Mouse (Mus musculus) neural tube, postnatal 0 days (tissue): ENCODE data around the gene Slc40a1. TPM values are rescaled to one million over a fixed set of nuclear protein-coding genes. Genes with fewer than 3 reads are reported as not detected.

Experiments
- polyA plus RNA-seq: library from polyadenylated mRNA; unstranded; fragments of >200 nt; fragmentation: Nextera tagmentation; extraction: Ambion mirVana; gene quantifications from 2 replicates; pipeline ENCODE4 v1.2.1, GENCODE M21; 2015

The Slc40a1 gene
- 31.2 and 34.5 TPM in 2 replicates for polyA plus RNA-seq

GRCm38 (mm10) chr1:45926393-45926763 lies at the start of gene Slc40a1:
Slc40a1 (minus strand) TSS chr1:45926523.

GRCm38 (mm10) chr1:45890173-45890572 lies 36.1 kb downstream of the Slc40a1 start, which contains the start of gene Gm5269:
Gm5269 (minus strand) TSS chr1:45890273.

Other genes with a start within 250 kb of the Slc40a1 start
- 48.6 and 50.5 TPM in 2 replicates for gene Wdr75, start 131.4 kb downstream of the Slc40a1 start, polyA plus RNA-seq
- gene Gm5269, start 36.2 kb downstream of the Slc40a1 start, polyA plus RNA-seq = not detected in 2 replicates
- 3.2 and 3.5 TPM in 2 replicates for gene Dnah7b, start 139.8 kb upstream of the Slc40a1 start, polyA plus RNA-seq